Mouse (Mus musculus): ENCODE data around the gene Pmfbp1. TPM values are rescaled to one million over a fixed set of nuclear protein-coding genes. Genes with fewer than 3 reads are reported as not detected.

Pmfbp1 gene
- polyA plus RNA-seq, 1 experiment from 2014 or later: not detected

DNA sequence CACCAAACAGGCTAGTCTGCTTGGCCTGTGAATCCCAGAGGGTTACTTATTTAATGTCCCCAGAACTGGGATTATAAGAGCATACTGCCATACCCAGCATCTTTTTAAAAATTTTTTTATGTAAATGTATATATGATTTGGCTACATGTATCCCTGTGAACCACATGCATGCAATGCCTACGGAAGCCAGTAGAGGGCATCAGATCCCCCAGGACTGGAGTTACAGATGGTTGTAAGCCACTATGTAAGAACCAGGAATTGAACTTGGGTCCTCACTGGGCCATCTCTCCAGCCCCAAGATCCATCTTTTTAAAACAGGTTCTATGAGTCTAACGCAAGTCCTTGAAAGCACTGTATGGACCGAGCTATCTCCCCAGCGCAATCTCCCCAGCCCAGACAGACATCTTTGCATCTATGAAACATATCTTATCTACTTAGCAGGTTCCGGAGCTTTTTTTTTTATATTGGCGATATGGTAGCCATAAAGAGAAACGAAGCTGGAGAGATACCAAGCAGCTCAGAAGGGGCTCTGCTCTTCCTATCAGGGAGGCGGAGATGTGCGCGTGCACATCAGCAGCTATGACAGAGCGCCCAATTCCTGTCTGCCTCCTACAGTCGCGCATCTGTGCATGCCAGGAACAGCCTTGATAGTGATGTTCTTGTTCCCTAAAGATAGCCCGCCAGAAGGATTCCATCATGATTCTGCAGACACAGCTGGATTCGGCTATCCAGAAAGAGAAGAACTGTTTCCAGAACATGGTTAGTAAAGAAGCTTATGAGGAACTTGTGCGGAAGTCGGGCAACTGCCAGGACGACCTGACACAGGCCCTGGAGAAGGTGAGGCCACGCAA lies 41.5 kb downstream of the Pmfbp1 start:
- H3K4me3 ChIP-seq (ENCODE audit: low read depth, low read length): no peak overlapping the region
- H3K4me1 ChIP-seq (ENCODE audit: control insufficient read depth, insufficient read depth, low read length): no peaks in the 10 kb centered on the region
- no peak overlapping the region for H3K4me2 ChIP-seq (replicated peaks; ENCODE audit: low read depth, low read length)
- WGBS: 86% methylated on average over 19 of the region's 19 CpGs
- H3K9me3 ChIP-seq (ENCODE audit: control insufficient read depth, low read depth, low read length): no peaks in the 10 kb centered on the region
- no peaks in the 10 kb centered on the region for H3K36me3 ChIP-seq (ENCODE audit: control insufficient read depth, insufficient read depth, low read length)
- no peak overlapping the region for H3K27ac ChIP-seq (ENCODE audit: low read length)
- no peak for ATAC-seq (ENCODE audit: insufficient number of reproducible peaks, insufficient read depth, low FRiP score, low read depth)
- no peaks in the 10 kb centered on the region for H3K27me3 ChIP-seq (ENCODE audit: control insufficient read depth, insufficient read depth, low read length)
- no peak overlapping the region for H3K9ac ChIP-seq (replicated peaks; ENCODE audit: low read depth, low read length)

DNA sequence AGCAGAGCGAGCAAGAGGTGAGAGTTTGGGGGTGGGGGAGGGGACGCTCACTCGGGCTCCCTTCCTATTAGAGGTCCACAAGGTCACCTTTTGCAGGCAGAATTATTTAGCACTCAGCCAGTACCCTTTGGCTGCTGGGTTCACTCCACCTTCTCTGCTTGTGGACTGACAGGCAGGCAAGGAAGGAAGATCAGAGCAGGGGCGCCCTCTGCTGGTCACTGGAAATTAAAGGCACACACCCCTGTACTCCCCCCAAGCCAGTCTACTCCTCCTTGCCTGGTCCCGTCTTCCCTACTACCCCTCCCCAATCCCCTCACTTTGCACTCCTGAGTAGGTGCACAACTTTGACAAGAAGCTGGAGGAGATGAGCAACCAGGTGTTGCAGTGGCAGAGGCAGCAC lies 42.9 kb downstream of the Pmfbp1 start:
- no peak overlapping the region; the same call in 1 of the 2 replicates for H3K4me2 ChIP-seq (replicated peaks; ENCODE audit: low read depth, low read length)
- peak; percentile 78; the same call in 1 of the 2 replicates for ATAC-seq (ENCODE audit: insufficient number of reproducible peaks, insufficient read depth, low FRiP score, low read depth)

DNA sequence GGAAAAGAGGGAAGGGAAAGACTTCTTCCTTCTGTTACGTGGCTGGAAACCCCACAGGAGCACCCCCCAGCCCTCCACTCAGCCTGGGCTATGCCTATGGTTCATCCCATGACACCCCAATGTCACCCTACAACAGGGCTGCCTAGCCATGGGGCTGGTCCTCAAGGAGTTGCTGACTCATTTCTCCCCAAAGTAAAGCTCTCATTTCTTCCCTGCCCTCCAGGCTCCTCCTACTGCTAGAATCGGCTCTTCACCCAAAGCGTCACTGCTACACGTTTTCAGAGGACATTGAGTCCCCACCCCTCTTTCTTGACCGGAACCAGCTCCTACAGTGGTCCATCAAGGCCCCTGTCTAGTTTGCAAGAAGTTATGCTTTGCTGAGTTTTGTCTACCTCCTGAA lies 48.3 kb downstream of the Pmfbp1 start:
- WGBS: 60% methylated on average over 5 of the region's 5 CpGs
- Histone ChIP-seq H3K36me3 (ENCODE audit: control insufficient read depth, insufficient read depth, low read length) (peaks cover 5% of the 10 kb centered on the region; the same call in 1 of the 2 replicates), H3K27ac (ENCODE audit: low read length) (no peak overlapping the region)

More for the DNA sequence above, 42.9 kb downstream of the Pmfbp1 start:
- Histone ChIP-seq H3K9ac (replicated peaks; ENCODE audit: low read depth, low read length) (no peak overlapping the region), H3K4me1 (ENCODE audit: control insufficient read depth, insufficient read depth, low read length) (no peaks in the 10 kb centered on the region), H3K27ac (ENCODE audit: low read length) (no peak overlapping the region), H3K27me3 (ENCODE audit: control insufficient read depth, insufficient read depth, low read length) (no peaks in the 10 kb centered on the region), H3K36me3 (ENCODE audit: control insufficient read depth, insufficient read depth, low read length) (no peaks in the 10 kb centered on the region), H3K4me3 (ENCODE audit: low read depth, low read length) (no peak overlapping the region), H3K9me3 (ENCODE audit: control insufficient read depth, low read depth, low read length) (no peaks in the 10 kb centered on the region)
- 3% methylated on average over 5 of the region's 5 CpGs for WGBS

DNA sequence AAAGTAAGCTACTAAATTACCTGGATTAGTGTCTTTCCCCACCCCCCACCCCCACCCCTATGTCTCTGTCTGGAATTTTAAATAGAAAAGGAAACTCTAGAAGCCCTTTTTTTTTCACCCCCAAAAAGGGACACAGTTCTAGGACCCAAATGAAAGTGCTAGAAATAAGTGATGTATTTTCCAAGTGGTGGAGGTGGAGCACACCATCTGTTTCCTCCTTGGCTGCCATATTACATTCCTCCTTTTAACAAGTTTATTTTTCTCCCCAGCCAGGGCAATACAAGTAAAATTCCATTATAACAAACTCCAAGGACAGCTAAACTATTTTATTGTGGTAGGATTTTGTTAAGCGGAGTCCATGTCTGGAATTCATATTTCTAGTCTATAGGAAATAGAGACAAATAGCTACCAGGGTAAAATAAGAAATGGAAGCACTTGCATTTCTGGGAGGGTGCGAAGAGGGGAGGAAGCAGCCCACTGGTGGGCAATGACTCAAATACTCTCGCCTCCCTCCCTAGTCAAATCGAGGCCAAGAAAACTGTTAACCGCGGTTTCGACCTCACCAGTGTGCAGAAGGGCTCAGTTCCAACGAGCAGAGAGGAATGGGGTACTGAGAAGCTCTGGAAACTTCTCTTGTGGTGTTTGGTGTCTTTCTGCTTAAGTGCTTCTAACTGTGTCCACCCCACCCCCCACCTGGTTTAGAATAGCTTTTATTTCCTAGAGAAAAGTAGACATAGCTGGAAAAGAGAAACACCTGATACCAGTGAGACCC lies 49.1 kb downstream of the Pmfbp1 start:
- Histone ChIP-seq H3K9ac (replicated peaks; ENCODE audit: low read depth, low read length) (no peak overlapping the region), H3K27me3 (ENCODE audit: control insufficient read depth, insufficient read depth, low read length) (no peaks in the 10 kb centered on the region), H3K36me3 (ENCODE audit: control insufficient read depth, insufficient read depth, low read length) (peaks cover 12% of the 10 kb centered on the region), H3K4me3 (ENCODE audit: low read depth, low read length) (no peak overlapping the region), H3K27ac (ENCODE audit: low read length) (no peak overlapping the region), H3K4me1 (ENCODE audit: control insufficient read depth, insufficient read depth, low read length) (no peaks in the 10 kb centered on the region), H3K9me3 (ENCODE audit: control insufficient read depth, low read depth, low read length) (no peaks in the 10 kb centered on the region), H3K4me2 (replicated peaks; ENCODE audit: low read depth, low read length) (no peak overlapping the region)
- WGBS: 78% methylated on average over 8 of the region's 8 CpGs
- ATAC-seq (ENCODE audit: insufficient number of reproducible peaks, insufficient read depth, low FRiP score, low read depth): no peak

More for the DNA sequence above, 48.3 kb downstream of the Pmfbp1 start:
- Histone ChIP-seq H3K4me1 (ENCODE audit: control insufficient read depth, insufficient read depth, low read length) (no peaks in the 10 kb centered on the region), H3K27me3 (ENCODE audit: control insufficient read depth, insufficient read depth, low read length) (no peaks in the 10 kb centered on the region), H3K9ac (replicated peaks; ENCODE audit: low read depth, low read length) (no peak overlapping the region), H3K9me3 (ENCODE audit: control insufficient read depth, low read depth, low read length) (no peaks in the 10 kb centered on the region), H3K4me2 (replicated peaks; ENCODE audit: low read depth, low read length) (no peak overlapping the region), H3K4me3 (ENCODE audit: low read depth, low read length) (no peak overlapping the region)
- ATAC-seq (ENCODE audit: insufficient number of reproducible peaks, insufficient read depth, low FRiP score, low read depth): no peak

DNA sequence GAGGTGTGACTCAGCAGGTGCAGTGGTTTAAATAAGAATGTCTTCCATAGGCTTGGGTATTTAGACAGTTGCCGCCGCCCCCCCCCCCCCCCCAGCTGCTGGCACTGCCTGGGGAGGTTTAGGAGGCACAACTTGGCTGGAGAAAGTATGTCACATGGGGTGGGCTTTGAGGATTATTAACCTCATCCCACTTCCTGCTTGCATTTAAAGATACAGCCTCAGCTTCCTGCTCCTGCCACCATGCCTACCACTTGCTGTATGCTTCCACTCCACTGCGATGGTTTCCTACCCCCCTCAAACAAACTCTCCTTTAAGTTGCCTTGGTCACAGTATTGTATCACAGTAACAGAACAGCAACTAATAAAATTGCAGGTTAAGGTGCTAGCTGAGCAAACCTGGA lies 50.2 kb downstream of the Pmfbp1 start:
- H3K27me3 ChIP-seq (ENCODE audit: control insufficient read depth, insufficient read depth, low read length): no peaks in the 10 kb centered on the region
- no peak for ATAC-seq (ENCODE audit: insufficient number of reproducible peaks, insufficient read depth, low FRiP score, low read depth)
- H3K9ac ChIP-seq (replicated peaks; ENCODE audit: low read depth, low read length): no peak overlapping the region
- no peaks in the 10 kb centered on the region for H3K9me3 ChIP-seq (ENCODE audit: control insufficient read depth, low read depth, low read length)
- H3K4me2 ChIP-seq (replicated peaks; ENCODE audit: low read depth, low read length): no peak overlapping the region
- H3K4me3 ChIP-seq (ENCODE audit: low read depth, low read length): no peak overlapping the region
- no peak overlapping the region for H3K27ac ChIP-seq (ENCODE audit: low read length)
- peaks cover 19% of the 10 kb centered on the region for H3K36me3 ChIP-seq (ENCODE audit: control insufficient read depth, insufficient read depth, low read length)
- 53% methylated on average over 2 of the region's 3 CpGs for WGBS
- H3K4me1 ChIP-seq (ENCODE audit: control insufficient read depth, insufficient read depth, low read length): no peaks in the 10 kb centered on the region

DNA sequence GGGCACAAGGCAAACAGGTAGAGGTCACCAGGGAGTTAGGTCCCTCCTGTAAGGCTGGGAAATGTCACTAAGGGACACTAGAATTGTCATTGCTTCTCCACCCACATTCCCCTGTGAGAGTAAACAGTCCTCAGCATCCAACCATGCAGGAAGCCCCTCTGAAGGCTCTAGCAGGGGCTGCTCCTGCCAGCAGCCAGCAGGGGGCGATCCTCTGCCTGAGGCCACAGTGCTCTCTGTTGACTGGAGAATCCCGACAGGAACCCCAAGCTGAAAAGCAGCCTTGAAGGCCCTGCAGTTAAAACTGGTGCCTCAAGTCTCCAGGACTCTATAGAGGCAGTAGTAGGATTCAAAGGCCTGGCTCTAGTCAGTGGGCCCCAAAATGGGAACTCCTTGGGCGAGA lies 57.8 kb downstream of the Pmfbp1 start:
- Histone ChIP-seq H3K4me3 (ENCODE audit: low read depth, low read length) (no peak overlapping the region), H3K36me3 (ENCODE audit: control insufficient read depth, insufficient read depth, low read length) (peaks cover 89% of the 10 kb centered on the region), H3K27me3 (ENCODE audit: control insufficient read depth, insufficient read depth, low read length) (no peaks in the 10 kb centered on the region), H3K9me3 (ENCODE audit: control insufficient read depth, low read depth, low read length) (no peaks in the 10 kb centered on the region), H3K9ac (replicated peaks; ENCODE audit: low read depth, low read length) (no peak overlapping the region), H3K27ac (ENCODE audit: low read length) (no peak overlapping the region), H3K4me1 (ENCODE audit: control insufficient read depth, insufficient read depth, low read length) (no peaks in the 10 kb centered on the region), H3K4me2 (replicated peaks; ENCODE audit: low read depth, low read length) (no peak overlapping the region)
- WGBS: 43% methylated on average over 3 of the region's 3 CpGs
- no peak for ATAC-seq (ENCODE audit: insufficient number of reproducible peaks, insufficient read depth, low FRiP score, low read depth)

DNA sequence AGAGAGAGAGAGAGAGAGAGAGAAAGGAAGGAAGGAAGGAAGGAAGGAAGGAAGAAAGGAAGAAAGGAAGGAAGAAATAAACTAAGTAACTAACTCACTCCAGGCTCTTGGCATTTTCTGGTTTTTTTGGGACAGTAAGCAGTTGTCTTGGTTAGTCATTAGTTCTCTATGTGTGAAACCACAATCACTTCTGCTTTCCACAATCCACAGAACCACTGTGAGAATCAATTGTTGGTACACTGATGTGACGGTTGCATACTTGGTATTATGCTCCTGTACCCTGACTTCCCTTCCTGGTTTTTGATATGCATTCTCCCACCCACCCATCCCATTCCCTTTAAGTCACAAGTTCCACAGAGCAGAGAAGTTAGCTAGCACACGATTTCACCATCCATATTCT lies 70.1 kb downstream of the Pmfbp1 start:
- ATAC-seq (ENCODE audit: insufficient number of reproducible peaks, insufficient read depth, low FRiP score, low read depth): no peak
- Histone ChIP-seq H3K9me3 (ENCODE audit: control insufficient read depth, low read depth, low read length) (no peaks in the 10 kb centered on the region), H3K9ac (replicated peaks; ENCODE audit: low read depth, low read length) (no peak overlapping the region), H3K27me3 (ENCODE audit: control insufficient read depth, insufficient read depth, low read length) (no peaks in the 10 kb centered on the region), H3K4me3 (ENCODE audit: low read depth, low read length) (no peak overlapping the region), H3K27ac (ENCODE audit: low read length) (no peak overlapping the region), H3K4me1 (ENCODE audit: control insufficient read depth, insufficient read depth, low read length) (peaks cover 8% of the 10 kb centered on the region; the same call in 1 of the 2 replicates), H3K4me2 (replicated peaks; ENCODE audit: low read depth, low read length) (peak overlapping the region; percentile 94; the same call in 1 of the 2 replicates), H3K36me3 (ENCODE audit: control insufficient read depth, insufficient read depth, low read length) (peaks cover 34% of the 10 kb centered on the region)
- 74% methylated on average over 2 of the region's 2 CpGs for WGBS

DNA sequence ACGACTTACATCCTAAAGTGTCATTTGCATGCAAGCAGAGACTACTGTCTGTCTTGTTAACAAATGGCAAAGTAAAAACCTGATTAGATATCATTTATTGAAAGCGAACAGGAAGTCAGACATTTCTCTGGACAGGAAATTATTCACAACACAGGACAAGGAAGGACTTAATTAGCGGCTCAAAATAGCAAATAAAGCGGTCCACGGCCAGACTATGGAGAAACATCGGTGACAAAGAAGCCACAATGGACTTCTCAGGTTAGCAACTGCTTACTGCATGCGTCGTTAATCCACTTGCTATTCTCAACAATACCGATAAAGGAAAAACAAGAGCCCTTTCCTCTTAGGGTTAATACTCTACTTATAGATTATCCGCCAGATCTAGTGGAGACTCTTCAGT lies 70.9 kb downstream of the Pmfbp1 start:
- no peaks in the 10 kb centered on the region for H3K27me3 ChIP-seq (ENCODE audit: control insufficient read depth, insufficient read depth, low read length)
- H3K4me3 ChIP-seq (ENCODE audit: low read depth, low read length): peak overlapping the region; percentile 80
- ATAC-seq (ENCODE audit: insufficient number of reproducible peaks, insufficient read depth, low FRiP score, low read depth): no peak
- 6% methylated on average over 10 of the region's 10 CpGs for WGBS
- no peaks in the 10 kb centered on the region for H3K9me3 ChIP-seq (ENCODE audit: control insufficient read depth, low read depth, low read length)
- peak overlapping the region; percentile 90 for H3K27ac ChIP-seq (ENCODE audit: low read length)
- H3K4me1 ChIP-seq (ENCODE audit: control insufficient read depth, insufficient read depth, low read length): peaks cover 8% of the 10 kb centered on the region; the same call in 1 of the 2 replicates
- peak overlapping the region; percentile 94 for H3K4me2 ChIP-seq (replicated peaks; ENCODE audit: low read depth, low read length)
- H3K36me3 ChIP-seq (ENCODE audit: control insufficient read depth, insufficient read depth, low read length): peaks cover 25% of the 10 kb centered on the region
- H3K9ac ChIP-seq (replicated peaks; ENCODE audit: low read depth, low read length): peak overlapping the region; percentile 88

Measured in stomach, embryonic 14.5 days (tissue).